Comparison of ENCODE assay signal across 10 mouse cellular contexts in the genomic region with DNA sequence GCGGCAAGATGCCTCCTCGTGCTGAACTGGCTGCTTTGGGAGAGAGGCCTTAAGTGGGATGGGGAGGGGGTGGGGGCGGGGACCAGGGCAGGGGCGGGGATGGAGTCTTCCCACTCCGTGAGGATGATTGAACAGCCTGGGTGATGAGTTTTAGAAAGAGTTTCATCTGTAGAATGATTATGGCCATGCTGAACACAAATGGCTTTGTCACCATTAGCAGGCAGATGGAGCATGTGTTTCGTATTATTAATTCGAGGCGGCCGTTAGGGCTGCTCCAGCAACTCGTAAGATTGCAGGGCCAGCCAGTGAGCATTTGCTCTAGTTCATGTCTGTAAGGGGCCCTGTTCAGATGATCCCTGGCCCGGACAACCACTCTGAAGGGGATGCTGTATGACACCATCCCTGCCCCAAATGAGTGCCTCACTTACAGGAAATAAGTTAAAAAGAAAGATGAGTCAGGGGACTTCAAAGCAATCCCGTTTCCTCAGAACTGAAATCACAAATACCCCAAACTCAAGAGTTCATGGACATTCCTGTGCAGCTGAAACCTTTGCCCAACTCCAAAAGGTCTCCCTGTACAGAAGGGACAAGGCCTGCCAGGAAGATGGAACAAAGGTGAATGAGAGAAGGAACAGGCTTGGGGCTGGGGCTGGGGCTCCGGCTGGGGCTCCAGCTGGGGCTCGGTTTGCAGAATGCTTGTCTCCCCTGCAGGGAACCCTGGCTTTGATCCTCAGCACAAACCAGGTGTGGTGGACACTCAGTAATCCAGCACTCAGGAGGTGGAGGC. TPM values are rescaled to one million over a fixed set of nuclear protein-coding genes. Genes with fewer than 3 reads are reported as not detected.
DNase-seq lines count a peak whose midpoint lies in the region; ATAC-seq and TF ChIP-seq lines count a peak whose summit lies in the region.
"Had no signal": no experiment of that assay in that cellular context is flagged by ENCODE, and none has a peak within 500 bp of the region (broad histone marks: within the 10 kb centered on the region; RNA-seq: fewer than 3 reads in every experiment).

No protein-coding gene starts in this region.

- peak overlapping the region; percentile 59 for H3K27ac ChIP-seq in heart, embryonic 13.5 days (replicated peaks)
- no peak overlapping the region for H3K27ac ChIP-seq in hindbrain, postnatal 0 days
- peak overlapping the region; percentile 65; the same call in 1 of the 2 replicates for H3K27ac ChIP-seq in limb, embryonic 14.5 days (replicated peaks; ENCODE audit: low read depth, low read length)
- H3K27ac ChIP-seq: macrophage had no signal

- ATAC-seq in heart, embryonic 13.5 days (ENCODE audit: extremely low read depth, insufficient number of reproducible peaks, low FRiP score, low TSS enrichment), result no peak
- ATAC-seq in hindbrain, postnatal 0 days, result peak; percentile 18; the same call in 1 of the 2 replicates
- peak; percentile 39; the same call in 1 of the 2 replicates for ATAC-seq in limb, embryonic 14.5 days (ENCODE audit: low FRiP score, low read depth)

- peak overlapping the region; percentile 50; the same call in 1 of the 2 replicates for H3K9ac ChIP-seq in heart, embryonic 13.5 days
- no peak overlapping the region for H3K9ac ChIP-seq in hindbrain, postnatal 0 days (replicated peaks; ENCODE audit: low read length)
- H3K9ac ChIP-seq in limb, embryonic 14.5 days (ENCODE audit: low read depth, low read length, severe bottlenecking), result no peak overlapping the region

- intact Hi-C loops in heart, postnatal 36 days (cut with DNase I), result no loop called here
- intact Hi-C loops in left cerebral cortex, postnatal 25 days (cut with DNase I), result loop anchor here (5.0 kb wide), 1 partner anchor 203 kb away; a partner anchor contains a TSS

- peak overlapping the region; percentile 30 for H3K4me2 ChIP-seq in heart, embryonic 13.5 days
- no peak overlapping the region for H3K4me2 ChIP-seq in hindbrain, postnatal 0 days (ENCODE audit: low read depth, low read length)
- no peak overlapping the region; the same call in 1 of the 2 replicates for H3K4me2 ChIP-seq in limb, embryonic 14.5 days (replicated peaks; ENCODE audit: low read depth, low read length, severe bottlenecking)

- no peak; the same call in 1 of the 2 replicates for TF ChIP-seq CTCF in hindbrain, postnatal 0 days (IDR thresholded peaks at IDR 0.05; ENCODE audit: low read depth)

- no peak for TF ChIP-seq POLR2A in limb, embryonic 14.5 days (IDR thresholded peaks at IDR 0.05; ENCODE audit: borderline replicate concordance, extremely low read depth, insufficient read depth, insufficient read length)

- H3K9me3 ChIP-seq in heart, embryonic 13.5 days, result no peaks in the 10 kb centered on the region
- H3K9me3 ChIP-seq in hindbrain, postnatal 0 days (ENCODE audit: low read length), result no peaks in the 10 kb centered on the region
- no peaks in the 10 kb centered on the region for H3K9me3 ChIP-seq in limb, embryonic 14.5 days (ENCODE audit: control insufficient read depth, low read length)

- H3K4me1 ChIP-seq in heart, embryonic 13.5 days, result peaks cover 62% of the 10 kb centered on the region
- H3K4me1 ChIP-seq in hindbrain, postnatal 0 days (ENCODE audit: insufficient read depth, low read length), result 0 out of 2 replicates have a peak, but pooled peaks cover 3% of the 10 kb centered on the region
- peaks cover 28% of the 10 kb centered on the region for H3K4me1 ChIP-seq in limb, embryonic 14.5 days (ENCODE audit: control insufficient read depth, insufficient read depth, low read length)

- no peaks in the 10 kb centered on the region for H3K27me3 ChIP-seq in heart, embryonic 13.5 days (replicated peaks)
- no peaks in the 10 kb centered on the region for H3K27me3 ChIP-seq in hindbrain, postnatal 0 days (ENCODE audit: insufficient read depth, low read length)
- no peaks in the 10 kb centered on the region for H3K27me3 ChIP-seq in limb, embryonic 14.5 days (ENCODE audit: control insufficient read depth, insufficient read depth, low read length)

- H3K36me3 ChIP-seq in heart, embryonic 13.5 days, result no peaks in the 10 kb centered on the region
- no peaks in the 10 kb centered on the region for H3K36me3 ChIP-seq in hindbrain, postnatal 0 days (ENCODE audit: insufficient read depth, low read length)
- no peaks in the 10 kb centered on the region for H3K36me3 ChIP-seq in limb, embryonic 14.5 days (ENCODE audit: control insufficient read depth, insufficient read depth, low read length)

- DNase-seq in heart, postnatal 36 days, result no peak
- peak; percentile 75 for DNase-seq in embryo, embryonic 11 days
- peak; percentile 51 for DNase-seq in hindbrain, postnatal 0 days (ENCODE audit: low spot score)
- peak; percentile 71 for DNase-seq in limb, embryonic 14.5 days (ENCODE audit: low spot score)
- DNase-seq in frontal cortex, adult 2 months (ENCODE audit: extremely low spot score in 1 of 2, low spot score in 1 of 2), result no peak
- DNase-seq in cerebellum, adult 18-20 months, result no peak
- DNase-seq in left cerebral cortex, postnatal 25 days (ENCODE audit: low spot score in 2 of 2), result no peak

- WGBS in heart, embryonic 13.5 days, result 30% methylated on average over 14 of the region's 14 CpGs
- WGBS in hindbrain, postnatal 0 days, result 22% methylated on average over 14 of the region's 14 CpGs
- 9% methylated on average over 14 of the region's 14 CpGs for WGBS in limb, embryonic 14.5 days

- H3K4me3 ChIP-seq in heart, embryonic 13.5 days, result no peak overlapping the region
- H3K4me3 ChIP-seq in hindbrain, postnatal 0 days (ENCODE audit: low read length), result no peak overlapping the region
- no peak overlapping the region for H3K4me3 ChIP-seq in limb, embryonic 14.5 days (replicated peaks; ENCODE audit: low read length)

RNA-seq across cellular contexts. Expression of a gene that starts 46.5 kb away (rescaled TPM):
- polyA plus RNA-seq in heart, embryonic 13.5 days (2015; fragmentation: Nextera tagmentation; extraction: Ambion mirVana), result 81.5 and 83.7 TPM in 2 replicates
- 10 to 100 TPM; 55.3 to 56.4 TPM for total RNA-seq in heart, postnatal 36 days (2021)
- total RNA-seq in hindbrain, postnatal 0 days (2014; rRNA removed), result 34.0 and 35.9 TPM in 2 replicates
- polyA plus RNA-seq in hindbrain, postnatal 0 days (2015; fragmentation: Nextera tagmentation; extraction: Ambion mirVana), result 26.3 and 28.8 TPM in 2 replicates
- 82.2 and 82.3 TPM in 2 replicates for polyA plus RNA-seq in limb, embryonic 14.5 days (2012; rRNA removed)
- 88.8 and 96.9 TPM in 2 replicates for polyA plus RNA-seq in limb, embryonic 14.5 days (2014; fragmentation: Nextera tagmentation; extraction: Ambion mirVana)
- polyA plus RNA-seq in frontal cortex, adult 2 months (2012; rRNA removed), result 40.7 and 43.7 TPM in 2 replicates
- total RNA-seq in left cerebral cortex, postnatal 25 days (2021), result 10 to 100 TPM; 53.3 to 53.6 TPM
- total RNA-seq: hematopoietic stem cell, adult 5-6 weeks had no signal

Comparison
In these comparisons a context has a peak if more than half of its experiments do, and no peak if none do; other contexts are left out.
1. DNase-seq: peak in embryo, embryonic 11 days (single experiment), hindbrain, postnatal 0 days (single experiment) and limb, embryonic 14.5 days (single experiment); none in heart, postnatal 36 days (0 of 2), frontal cortex, adult 2 months (0 of 2), cerebellum, adult 18-20 months (0 of 2) and left cerebral cortex, postnatal 25 days (0 of 2).